Mouse (Mus musculus) lung, postnatal 14 days (tissue): Measurements from ENCODE around the gene Slc8a1.

Source experiments
- DNase-seq: peaks from one replicate; pipeline ENCODE4 v3.0.0; 2021

Gene Slc8a1

DNA sequence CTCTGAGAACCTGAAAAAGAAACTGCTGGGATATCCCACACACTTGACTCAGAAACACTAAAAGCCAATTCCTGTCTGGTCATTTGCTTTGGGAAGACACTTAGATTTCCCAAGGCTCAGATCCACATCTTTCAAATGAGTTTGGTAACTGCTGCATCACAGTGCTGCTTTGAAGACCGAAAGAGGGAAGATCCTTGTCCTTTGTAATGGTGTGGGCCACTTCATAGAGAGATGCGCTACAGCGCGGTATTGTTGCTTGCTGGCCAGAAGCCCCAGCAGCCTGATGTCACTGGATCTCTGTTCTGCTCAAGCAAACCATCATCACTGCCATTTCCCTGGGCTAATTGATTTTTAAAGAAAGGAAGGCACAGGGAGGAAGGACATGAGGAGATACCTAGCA lies 325.4 kb downstream of the Slc8a1 start:
- DNase-seq: no peak

DNA sequence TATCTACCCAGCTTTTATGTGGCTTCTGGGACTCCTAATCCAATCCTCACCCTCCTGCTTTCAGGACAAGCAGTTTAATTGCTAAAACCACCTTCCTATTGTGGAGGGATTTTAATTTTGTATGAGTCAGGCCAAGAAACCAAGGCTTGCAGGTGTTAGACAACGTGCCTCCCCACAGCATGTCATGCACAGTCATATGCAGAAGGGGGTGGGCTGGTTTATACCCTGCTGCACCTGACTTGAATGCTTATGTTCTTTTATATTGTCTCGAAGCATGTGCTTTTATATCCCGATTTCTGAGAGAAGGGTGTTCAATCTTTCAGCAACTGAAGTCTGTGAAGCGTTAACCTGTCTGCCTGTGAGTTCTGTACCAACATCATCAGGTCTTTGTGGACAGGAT lies 334.0 kb downstream of the Slc8a1 start:
- DNase-seq: no peak

DNA sequence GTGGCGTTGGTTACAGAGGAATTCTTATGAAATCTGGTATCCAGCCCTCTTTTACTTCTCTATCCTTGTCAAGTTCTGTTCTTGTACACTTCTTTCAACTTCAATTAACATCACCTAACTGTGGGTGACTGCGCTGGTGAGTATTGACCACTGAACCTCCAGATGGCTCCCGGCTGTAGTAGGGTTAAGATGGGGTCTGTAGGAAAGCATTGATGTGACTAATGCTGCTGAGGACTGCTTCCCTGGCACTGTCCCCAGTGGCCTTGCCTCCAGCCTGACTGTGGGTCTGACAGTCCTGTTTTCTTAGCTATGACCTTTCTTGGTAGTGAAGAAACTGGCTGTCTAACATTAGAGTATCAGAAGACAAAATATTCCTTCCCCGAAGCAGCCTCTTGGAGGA lies 335.1 kb downstream of the Slc8a1 start:
- peak; percentile 44 for DNase-seq

DNA sequence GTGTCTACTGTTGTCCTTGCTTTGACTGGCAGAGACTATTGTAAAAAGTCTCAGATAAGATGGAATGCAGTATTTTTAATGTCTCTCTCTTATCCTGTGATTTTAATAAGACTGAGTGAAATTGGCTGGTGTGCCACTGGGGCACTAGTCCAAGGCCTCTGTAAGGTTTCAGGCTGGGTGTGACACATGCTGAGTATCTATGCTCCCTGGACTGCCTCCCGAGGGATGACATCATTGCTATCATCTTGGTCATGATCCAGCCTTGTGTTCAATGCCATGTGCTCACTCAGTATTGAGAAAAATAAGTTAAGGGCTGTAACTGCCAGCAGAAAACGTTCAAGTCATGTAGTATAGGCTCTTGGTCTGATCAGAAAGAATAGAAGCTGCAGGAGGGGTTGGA lies 335.5 kb downstream of the Slc8a1 start:
- peak; percentile 57 for DNase-seq

DNA sequence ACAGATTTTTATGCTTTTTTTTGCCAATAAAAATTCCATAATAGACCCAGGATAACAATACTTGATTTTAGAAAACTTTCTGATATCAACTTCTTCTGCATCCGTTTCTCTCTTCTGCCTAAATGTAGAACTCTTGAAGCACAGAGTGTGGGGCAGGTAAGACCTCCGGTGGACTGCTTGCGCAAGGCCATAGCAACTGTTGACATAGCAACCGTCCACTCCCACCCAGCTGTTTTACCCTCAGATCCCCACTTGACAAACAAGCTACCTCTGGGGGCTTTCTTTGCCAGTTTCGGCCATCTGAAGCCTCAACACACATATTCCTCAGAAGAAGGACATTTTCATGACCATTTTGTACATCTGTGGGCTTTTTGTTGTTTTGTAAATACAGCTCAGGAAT lies 337.8 kb downstream of the Slc8a1 start:
- DNase-seq: no peak

DNA sequence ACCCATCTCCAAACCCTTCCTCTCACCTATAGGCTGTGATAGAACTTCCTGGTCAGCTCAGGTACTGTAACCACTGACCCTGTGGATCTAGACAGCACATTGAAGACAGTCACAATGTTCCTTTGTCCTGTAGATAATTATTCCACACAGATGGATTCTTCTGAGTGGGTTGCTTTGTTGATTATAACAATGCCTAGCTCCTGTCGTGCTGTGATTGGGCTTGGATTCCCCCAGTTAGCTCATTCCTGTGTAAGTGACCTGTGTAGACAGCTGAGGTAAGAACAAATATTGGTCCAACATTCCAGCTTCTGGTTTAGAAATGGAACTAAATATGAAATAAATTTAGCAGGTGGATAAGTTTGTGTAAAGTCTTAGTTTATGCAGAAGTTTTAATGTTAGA lies 340.7 kb downstream of the Slc8a1 start:
- DNase-seq: no peak

DNA sequence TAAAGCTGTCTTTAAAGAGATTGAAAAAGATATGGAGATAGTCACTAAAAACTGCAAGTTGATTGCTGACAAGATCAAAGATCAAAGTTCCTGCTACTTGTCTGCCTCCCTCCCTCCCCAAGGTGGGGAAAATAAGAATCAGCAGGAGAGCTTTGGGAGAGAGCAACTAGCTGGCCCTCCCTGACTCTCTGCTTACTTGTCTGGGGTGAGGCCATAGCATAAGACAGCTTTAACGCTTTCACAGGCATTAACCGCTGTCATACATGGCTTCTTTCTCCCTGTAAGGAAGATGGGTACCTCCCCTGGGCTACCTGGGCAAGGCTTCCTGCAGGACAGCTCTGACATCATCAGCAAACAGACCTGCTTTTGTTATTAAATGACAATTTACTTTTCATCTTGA lies 344.1 kb downstream of the Slc8a1 start:
- DNase-seq: no peak

DNA sequence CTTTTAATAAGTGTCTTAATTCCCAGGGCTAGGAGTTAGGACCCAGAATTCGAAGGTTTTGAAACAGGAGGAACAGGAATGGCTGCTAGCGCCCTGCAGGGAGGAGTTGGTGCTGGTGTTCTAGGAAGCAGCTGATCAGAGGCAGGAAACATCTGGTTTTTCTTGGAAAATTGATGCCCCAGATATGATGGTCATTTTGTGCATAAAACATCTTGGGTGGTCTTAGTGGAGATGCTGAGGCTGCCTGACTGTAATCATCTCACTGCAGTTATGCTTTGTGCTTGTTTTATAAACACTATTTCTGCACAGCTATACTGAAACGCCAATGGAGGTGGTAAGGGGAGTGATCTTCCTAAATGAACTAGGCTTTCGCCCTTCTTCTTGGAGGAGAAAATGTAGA lies 345.1 kb downstream of the Slc8a1 start:
- no peak for DNase-seq

DNA sequence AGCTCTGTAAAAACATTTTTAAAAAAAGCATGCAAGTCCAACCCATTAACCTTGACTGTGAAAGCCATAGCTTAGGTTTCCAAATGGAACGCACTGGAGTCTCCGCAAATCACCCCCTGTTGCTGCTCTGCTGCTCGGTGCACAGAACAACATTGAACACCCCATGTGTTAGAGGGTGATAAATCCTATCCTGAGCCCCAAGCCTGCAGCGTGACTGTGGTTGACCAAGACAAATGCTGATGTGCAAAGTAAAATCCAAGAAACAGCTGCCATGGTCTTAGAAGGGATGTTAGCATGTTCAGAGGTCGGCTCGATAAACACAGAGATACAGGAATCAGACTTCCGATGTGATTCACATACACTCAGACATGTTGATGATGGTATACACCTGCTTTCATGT lies 346.7 kb downstream of the Slc8a1 start:
- DNase-seq: no peak

DNA sequence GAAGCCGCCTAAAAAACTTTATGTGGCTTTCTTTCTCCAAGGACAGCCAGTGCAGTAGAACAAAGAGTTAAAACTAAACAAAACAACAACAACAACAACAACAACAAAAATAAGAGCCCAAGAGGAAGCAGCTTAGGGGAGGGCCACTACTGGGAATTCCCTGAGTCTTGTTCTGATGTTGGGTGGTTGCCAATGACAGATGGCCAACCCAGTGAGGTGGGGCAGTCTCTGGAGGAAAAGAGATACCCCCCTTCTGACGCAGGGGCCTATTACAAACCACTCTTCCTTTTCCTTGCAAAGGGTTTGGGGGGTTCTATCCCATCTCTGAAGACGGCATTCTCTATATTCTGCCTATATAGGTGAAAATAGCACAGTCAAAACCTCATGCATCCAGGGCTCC lies 347.4 kb downstream of the Slc8a1 start:
- DNase-seq: no peak

DNA sequence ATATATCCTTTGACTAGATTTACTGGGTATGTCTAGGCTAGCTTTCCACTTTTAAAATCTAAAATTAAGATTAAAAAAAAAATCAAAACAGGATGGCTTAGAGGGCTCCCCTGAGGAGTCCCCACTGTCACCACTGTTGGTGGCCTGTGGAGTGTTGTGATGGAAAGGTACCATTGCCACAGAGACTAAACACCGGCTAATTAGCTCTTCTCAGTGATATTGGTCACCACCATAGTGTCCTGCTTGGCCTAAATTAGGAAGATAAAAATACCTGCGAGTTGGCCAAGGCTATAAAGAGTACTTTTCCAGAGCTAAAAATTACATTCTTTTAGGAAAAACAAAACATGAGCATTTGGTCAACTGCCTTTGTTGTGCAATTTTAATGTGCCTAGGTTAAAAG lies 352.1 kb downstream of the Slc8a1 start:
- DNase-seq: no peak

DNA sequence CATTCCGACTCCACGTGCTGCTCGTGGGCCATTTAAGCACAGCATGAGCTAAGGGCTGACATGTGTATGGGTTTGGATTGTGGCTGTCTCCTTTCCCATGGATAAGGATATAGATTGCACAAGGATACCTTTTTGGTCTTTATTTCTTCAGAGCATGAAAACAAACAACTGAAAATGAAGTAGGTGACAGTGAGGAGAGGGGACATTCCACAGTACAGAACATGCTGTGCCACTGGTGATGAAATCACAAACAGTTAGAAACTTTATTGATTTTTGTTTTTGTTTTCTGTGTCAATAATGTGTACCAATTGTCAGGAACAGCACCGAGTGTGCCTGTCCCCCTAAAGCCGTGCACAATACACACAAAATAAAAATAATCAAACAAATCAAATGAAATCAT lies 352.7 kb downstream of the Slc8a1 start:
- no peak for DNase-seq

DNA sequence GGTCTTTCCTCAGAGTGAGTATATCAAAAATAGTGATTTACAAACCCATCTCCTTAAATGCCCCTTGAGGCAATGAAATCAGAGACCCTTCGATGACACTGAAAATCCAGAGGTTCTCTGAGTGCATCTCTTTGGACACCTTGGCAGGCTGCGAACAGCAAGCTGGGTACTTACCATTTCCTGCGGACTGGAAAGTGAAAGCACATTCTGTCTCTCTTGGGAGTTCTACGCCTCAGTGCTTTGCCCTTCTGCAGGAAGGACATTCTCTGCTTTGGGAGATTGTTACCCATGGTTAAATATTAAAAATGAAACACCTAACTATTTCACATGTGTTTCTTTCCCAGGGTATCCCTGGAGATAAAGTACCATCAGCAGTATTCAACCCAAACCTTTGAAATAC lies 354.7 kb downstream of the Slc8a1 start:
- no peak for DNase-seq

DNA sequence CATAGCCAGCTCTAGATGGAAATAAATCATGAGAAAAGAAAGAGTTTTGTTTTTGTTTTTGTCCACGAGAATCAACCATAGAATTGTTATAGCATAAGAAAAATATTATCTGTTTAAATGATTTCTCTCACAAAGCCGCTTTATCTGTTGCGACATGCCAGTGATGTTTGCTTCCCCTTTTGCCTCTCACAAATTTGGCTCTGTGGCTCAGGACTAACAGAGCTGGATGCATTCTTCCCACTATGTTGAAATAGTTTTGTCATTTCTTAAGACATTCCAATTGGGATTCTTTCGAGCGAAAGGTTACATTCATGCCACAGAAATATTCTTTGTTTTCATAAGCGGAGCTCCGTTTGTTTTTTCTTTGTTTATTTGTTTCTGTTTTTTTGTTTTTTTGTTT lies 359.7 kb downstream of the Slc8a1 start:
- DNase-seq: no peak

DNA sequence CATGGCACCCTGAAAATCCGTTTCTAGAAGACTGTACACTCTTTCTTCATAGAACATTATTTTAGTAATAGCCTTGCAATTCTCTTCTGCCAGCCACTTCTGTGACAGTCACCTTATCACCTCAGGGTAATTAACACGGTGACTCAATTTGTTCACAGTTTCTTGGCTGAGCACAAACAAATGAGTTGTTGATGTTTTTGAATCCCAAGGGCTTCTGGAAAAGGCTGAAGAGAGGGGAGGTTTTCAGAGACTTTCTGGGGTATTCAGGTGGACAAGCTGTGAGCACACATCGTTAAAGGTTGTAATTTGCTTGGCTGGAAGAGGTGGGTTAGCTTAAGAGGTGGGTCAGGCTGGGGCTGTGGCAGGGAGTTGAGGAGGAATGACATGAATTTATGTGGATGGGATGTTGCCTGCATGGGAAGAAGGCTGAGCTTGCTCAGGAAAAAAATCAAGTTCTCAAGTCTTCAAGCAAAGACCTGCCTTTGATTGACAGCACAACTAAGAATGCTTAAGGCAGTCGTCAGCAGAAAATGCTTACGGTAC lies 360.3 kb downstream of the Slc8a1 start:
- DNase-seq: no peak

DNA sequence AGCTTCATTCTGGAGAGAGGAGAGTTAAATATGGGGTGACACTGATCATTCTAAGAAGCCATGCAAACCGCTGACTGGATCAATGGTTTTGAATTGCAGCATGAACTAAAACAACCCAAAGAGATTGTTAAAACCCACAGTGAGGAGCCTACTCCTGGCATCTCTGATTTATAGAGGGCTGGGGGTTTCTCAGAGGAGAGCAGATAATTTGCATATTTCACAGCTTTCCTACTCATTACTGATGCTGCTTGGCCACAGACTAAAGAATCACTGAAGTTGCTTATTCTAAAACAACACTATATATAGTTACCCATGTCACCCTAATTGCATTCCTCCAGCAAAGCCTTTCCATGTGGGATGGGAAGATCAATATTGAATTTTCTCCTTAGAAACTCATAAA lies 361.0 kb downstream of the Slc8a1 start:
- no peak for DNase-seq

DNA sequence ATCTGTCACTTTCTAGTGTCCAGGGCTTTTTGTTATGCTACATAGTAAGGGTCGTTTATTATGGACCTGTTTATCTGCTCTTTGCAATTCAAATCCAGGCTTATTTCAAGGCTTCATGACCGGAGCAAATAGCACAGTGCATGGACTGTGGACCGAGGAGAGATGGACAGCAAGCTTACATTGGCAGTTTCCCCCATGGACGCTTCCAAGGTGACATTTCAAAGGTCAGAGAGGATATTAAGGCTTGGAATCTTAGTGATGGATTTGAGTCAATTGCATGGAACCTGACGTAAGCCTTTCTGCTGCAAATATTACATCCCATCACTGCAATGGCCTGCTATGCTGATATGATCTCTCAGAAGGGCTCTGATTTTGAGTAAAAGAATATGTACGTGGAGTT lies 362.3 kb downstream of the Slc8a1 start:
- no peak for DNase-seq

DNA sequence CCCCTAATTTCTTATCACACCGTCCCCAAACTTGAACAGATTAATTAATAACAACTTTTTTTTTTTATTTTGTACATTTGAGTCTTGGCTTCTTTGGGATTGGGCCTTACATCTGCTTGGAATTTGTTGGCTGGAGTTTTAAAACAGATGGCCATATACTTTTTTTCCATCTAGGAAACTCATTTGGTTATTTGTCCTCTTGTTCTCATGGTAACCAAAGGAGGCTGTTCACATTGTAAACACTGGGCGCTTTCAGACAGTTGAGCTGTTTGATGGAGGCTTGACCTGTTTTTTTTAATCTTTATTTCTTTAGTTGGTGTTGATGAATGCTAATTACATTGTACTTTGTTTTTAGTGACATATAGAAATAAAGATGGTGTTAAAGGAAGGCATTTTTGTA lies 369.1 kb downstream of the Slc8a1 start:
- DNase-seq: no peak

DNA sequence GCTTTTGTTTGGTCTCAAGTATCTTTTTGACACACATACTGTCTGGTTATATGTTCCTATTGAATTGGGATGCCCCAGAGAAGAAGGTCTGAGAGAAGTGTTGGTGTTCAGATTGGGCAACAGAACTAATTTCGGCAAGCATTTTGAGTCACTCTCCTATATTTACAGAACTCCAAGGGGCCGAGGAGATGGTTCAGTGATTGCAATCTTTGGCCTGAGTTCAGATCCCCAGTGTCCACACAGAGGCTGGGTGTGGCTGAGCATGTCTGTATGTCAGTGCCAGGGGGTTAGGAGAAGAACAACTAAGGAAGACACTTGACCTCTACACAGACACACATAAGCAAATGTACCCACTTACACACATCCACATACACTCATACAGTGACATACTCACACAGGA lies 369.7 kb downstream of the Slc8a1 start:
- DNase-seq: no peak

DNA sequence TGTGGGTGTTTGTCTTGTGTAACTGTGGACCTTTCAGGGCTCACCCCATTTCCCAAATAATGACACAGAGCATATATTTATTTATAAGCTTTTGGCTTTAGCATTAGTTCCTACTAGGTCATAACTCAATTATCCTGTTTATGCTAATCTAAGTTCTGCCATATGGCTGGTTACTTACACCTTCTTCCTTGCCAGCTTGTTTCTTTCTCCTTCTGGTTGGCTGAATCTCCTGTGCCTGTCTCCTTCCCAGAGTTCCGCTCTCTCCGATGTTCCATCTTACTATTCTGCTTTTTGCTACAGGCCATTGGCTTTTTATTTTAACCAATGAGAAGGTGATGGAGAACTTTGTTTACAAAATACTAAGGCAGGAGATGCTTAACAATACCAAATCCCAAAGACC lies 374.8 kb downstream of the Slc8a1 start:
- DNase-seq: no peak

DNA sequence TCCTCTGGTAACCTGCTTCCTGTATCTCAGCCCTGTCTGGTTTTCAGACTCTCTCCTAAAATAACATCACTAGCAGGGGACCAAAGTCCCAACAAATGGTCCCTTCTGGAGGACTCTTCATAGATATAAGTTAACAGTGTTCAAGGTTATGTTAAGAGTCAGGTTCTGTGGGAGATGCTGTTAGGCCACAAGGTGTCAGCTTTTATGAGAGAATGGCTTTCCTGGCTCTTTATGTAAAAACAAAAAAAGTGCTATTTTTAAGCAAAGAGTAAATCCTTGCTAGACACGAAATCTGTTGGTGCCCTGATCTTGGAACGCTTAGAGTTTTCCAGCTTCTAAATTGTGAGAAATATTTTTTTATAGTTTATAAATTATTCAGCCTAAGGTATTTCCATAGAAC lies 377.6 kb downstream of the Slc8a1 start:
- DNase-seq: no peak

DNA sequence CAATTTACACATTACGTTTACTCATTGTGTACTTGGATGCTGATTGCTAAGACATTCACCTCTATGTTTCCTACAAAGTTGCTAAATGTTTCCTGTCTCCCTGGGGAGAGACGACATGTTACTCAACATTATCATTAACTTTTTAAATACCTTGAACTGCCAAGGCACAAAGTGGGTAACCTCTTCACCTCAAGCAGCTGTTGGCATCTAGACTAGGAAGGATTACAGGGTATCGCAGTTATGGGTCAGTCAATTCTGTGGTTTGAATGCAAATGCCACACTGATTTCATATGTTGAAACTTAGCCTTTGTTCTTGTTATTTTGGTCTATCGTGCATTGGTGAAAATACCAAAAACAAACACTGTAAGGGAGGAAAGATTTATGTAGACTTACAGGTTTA lies 378.1 kb downstream of the Slc8a1 start:
- DNase-seq: no peak

DNA sequence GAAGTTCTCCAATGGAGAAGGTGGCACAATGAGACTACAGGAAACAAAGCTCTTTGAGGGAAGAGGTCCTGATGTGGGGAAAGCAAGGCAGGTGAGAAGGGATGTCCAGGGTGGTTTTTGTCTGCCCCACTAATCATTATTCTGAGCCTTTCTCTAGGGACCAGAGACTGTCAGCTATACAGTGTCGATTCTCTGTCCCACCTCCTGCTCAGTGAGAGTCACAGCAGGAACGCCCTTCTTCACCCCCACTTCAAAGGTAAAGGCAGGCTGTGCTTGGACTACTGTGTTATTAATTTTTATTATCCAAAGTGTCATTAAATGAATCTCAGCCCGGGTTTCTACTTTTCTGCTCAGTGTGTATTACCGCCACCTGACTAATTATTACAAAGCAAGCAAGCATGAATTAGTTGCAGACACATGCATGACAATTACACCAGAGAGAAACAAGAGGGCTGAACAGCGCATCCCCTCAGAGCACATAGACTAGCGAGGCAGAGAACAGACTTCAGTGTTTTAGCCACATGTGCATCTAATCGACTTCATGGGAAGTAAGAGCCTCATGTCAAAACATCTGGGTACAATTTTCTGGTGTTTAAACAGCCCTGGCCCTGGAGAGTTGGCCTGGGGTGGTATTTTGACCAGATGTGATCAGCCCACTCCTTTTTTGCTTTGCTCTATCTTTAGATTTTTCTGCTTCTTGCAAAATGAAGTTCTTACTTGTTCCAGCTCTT lies 402.0 kb downstream of the Slc8a1 start:
- DNase-seq: no peak

DNA sequence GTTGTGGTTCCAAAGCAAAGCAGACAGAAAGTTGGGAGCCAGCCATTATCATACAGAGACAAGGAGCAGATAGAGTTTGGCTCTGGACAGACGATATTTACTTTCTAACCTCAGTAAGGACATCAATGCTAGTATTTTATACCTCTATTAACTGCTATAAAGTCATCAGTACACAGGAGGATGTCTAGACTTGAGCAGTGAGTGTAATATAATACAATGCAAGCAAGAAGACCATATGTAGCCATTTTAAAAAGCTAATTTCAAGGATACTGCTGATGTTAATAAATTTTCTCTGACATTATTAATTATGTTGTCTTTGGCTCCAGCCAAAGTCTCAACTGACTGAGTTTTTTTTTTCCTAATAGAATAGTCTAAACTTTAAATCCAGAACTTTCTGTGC lies 402.7 kb downstream of the Slc8a1 start:
- no peak for DNase-seq
